Comparison of ENCODE assay signal across 8 mouse cellular contexts in genomic region chr17:33940206-33940805, GRCm38 (mm10). TPM values are rescaled to one million over a fixed set of nuclear protein-coding genes. Genes with fewer than 3 reads are reported as not detected.
DNase-seq lines count a peak whose midpoint lies in the region; ATAC-seq lines count a peak whose summit lies in the region.

Gene Pfdn6 (minus strand): TSS chr17:33940343.
Gene Wdr46 (plus strand): TSS chr17:33940660.

- H3K9ac ChIP-seq in lung, embryonic 15.5 days: peak within 1 kb of the TSS; percentile 78

- peak within 1 kb of the TSS; percentile 72 for H3K4me3 ChIP-seq in hindbrain, embryonic 10.5 days
- H3K4me3 ChIP-seq in lung, embryonic 15.5 days: peak within 1 kb of the TSS; percentile 93

- H3K36me3 ChIP-seq in hindbrain, embryonic 10.5 days: peaks cover 77% of the 10 kb centered on the region
- peaks cover 41% of the 10 kb centered on the region; the same call in 1 of the 2 replicates for H3K36me3 ChIP-seq in lung, embryonic 15.5 days

- ATAC-seq in frontal cortex, adult (ENCODE audit: low TSS enrichment): peak; percentile 90
- ATAC-seq in lung, embryonic 15.5 days (ENCODE audit: borderline replicate concordance, extremely low read depth, low FRiP score, low TSS enrichment): peak; percentile 87

- under 1% methylated on average over 36 of the region's 36 CpGs for WGBS in hindbrain, embryonic 10.5 days
- under 1% methylated on average over 36 of the region's 36 CpGs for WGBS in lung, embryonic 15.5 days

- H3K4me2 ChIP-seq in lung, embryonic 15.5 days: peak within 1 kb of the TSS; percentile 94

- no peaks in the 10 kb centered on the region for H3K9me3 ChIP-seq in hindbrain, embryonic 10.5 days
- no peaks in the 10 kb centered on the region for H3K9me3 ChIP-seq in lung, embryonic 15.5 days

- DNase-seq in Muller cell, postnatal 12 days (ENCODE audit: inconsistent ontology term): peak; percentile 94
- peak; percentile 87 for DNase-seq in cerebellum, adult 9-11 months
- DNase-seq in hindbrain, embryonic 10.5 days (ENCODE audit: low spot score): peak; percentile 87
- peak; percentile 84 for DNase-seq in layer of hippocampus, adult 9-10 months (ENCODE audit: low spot score)
- peak; percentile 71 for DNase-seq in ovary, adult 18-20 months (ENCODE audit: low spot score)
- peak; percentile 92 for DNase-seq in thymus, postnatal 0 days (ENCODE audit: low spot score)

- H3K4me1 ChIP-seq in hindbrain, embryonic 10.5 days (replicated peaks): peaks cover 26% of the 10 kb centered on the region
- peaks cover 21% of the 10 kb centered on the region for H3K4me1 ChIP-seq in lung, embryonic 15.5 days

- H3K27me3 ChIP-seq in hindbrain, embryonic 10.5 days (ENCODE audit: insufficient read depth, poor library complexity, severe bottlenecking): no peaks in the 10 kb centered on the region
- H3K27me3 ChIP-seq in lung, embryonic 15.5 days: no peaks in the 10 kb centered on the region

- H3K27ac ChIP-seq in hindbrain, embryonic 10.5 days: peak within 1 kb of the TSS; percentile 89
- H3K27ac ChIP-seq in lung, embryonic 15.5 days: no peak within 1 kb of the TSS; the same call in 1 of the 2 replicates

RNA-seq across cellular contexts. Expression of gene Pfdn6, which starts in this region (rescaled TPM):
- 228 TPM in 2 replicates for polyA plus RNA-seq in hindbrain, embryonic 10.5 days (2016; fragmentation: Nextera tagmentation; extraction: Ambion mirVana)
- 137 and 153 TPM in 2 replicates for polyA plus RNA-seq in lung, embryonic 15.5 days (2015; fragmentation: Nextera tagmentation; extraction: Ambion mirVana)
- polyA plus RNA-seq in thymus, postnatal 0 days (2015; fragmentation: Nextera tagmentation; extraction: Ambion mirVana): 218 and 225 TPM in 2 replicates

RNA-seq across cellular contexts. Expression of gene Wdr46, which starts in this region (rescaled TPM):
- polyA plus RNA-seq in hindbrain, embryonic 10.5 days (2016; fragmentation: Nextera tagmentation; extraction: Ambion mirVana): 47.0 and 51.8 TPM in 2 replicates
- 33.1 and 34.2 TPM in 2 replicates for polyA plus RNA-seq in lung, embryonic 15.5 days (2015; fragmentation: Nextera tagmentation; extraction: Ambion mirVana)
- 20.6 and 25.5 TPM in 2 replicates for polyA plus RNA-seq in thymus, postnatal 0 days (2015; fragmentation: Nextera tagmentation; extraction: Ambion mirVana)
